Mouse (Mus musculus) urinary bladder, postnatal 10 days (tissue): ENCODE measurements around the gene Srd5a1.
"Not testable (repeated sequence)": the region's sequence is repeated elsewhere in the genome, so short reads cannot be mapped to it uniquely, and the experiment has no call there.

Experiments
- DNase-seq: peaks from one replicate; pipeline ENCODE4 v3.0.0; 2022; ENCODE audit warnings: low spot score

Gene Srd5a1

DNA sequence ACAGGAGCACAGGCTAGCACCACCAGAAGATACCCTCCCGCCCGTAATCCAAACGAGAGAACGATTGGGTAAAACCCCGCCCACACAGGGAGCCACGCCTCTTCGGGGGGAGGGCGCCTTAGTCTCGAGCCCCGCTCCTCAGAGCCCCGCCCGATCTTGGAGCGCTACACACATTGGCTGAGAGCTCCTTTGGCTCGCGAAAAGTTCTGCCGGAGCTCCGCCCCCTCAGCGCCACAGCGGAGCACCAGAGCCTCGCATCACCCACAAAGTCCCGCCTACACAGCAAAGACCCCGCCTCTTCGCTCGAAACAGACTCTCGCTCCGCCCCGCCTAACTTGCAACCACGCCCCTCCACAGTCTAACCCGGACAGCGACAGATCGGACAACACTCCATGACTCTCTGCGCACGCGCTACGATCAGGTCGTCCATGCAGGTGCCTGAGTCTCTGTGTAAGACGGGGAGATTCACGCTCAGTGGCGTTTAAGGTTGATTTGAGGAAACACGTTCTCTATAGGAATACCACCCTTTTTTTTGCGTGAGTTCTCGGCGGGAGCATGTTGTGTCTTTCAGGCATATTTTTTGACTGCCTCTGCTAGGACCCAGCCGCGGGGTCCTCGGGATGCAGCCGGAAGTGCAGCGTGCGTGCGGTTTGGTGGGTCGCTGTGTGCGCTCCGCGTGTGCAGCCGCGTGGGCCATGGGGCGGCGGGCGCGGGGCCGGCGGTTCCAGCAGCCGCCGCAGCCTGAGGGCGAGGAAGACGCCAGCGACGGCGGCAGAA, at the start of gene Srd5a1:
Gene Srd5a1, minus strand, starts transcription at position 45 of the 777 bp plus-strand sequence.
- DNase-seq, result peak; percentile 88

DNA sequence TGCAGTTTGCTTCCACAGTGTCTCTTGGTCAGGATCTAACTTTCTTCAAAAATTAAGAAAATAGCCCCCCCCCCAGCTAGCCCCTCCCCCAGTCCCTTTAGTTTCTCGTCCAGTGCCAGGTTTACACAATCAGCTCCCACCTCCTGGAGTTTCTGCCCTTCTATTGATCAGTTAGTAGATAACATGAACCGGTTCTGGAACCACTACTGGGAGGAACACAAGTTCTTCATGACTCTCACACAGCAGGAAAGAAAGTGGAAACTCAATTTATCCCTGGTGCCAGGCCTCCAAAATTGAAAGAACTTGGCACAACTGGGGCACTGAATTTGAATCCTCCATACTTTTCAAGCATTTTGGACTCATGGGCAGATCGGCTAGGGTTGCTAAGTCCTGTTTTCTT, 43.3 kb upstream of the Srd5a1 start:
- no peak for DNase-seq

DNA sequence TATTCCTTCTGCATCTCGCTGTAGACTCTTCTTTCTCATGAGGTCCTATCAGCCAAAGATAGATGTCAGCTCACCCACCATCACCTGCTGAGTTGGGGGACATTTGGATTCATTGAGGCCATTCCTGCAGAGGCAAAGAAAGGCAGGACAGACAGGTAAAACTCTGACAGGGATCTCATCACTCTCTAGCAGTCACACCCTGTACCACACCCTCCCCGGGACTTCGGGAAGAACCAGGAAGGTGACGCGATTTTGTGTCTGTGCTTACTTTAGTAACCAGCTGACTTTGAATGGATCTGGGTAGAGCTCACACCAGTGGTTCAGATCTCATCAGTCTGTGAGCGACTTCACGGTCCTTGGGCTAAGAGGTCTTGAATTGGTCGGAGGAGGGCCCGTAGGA, 35.2 kb upstream of the Srd5a1 start:
- no peak for DNase-seq

DNA sequence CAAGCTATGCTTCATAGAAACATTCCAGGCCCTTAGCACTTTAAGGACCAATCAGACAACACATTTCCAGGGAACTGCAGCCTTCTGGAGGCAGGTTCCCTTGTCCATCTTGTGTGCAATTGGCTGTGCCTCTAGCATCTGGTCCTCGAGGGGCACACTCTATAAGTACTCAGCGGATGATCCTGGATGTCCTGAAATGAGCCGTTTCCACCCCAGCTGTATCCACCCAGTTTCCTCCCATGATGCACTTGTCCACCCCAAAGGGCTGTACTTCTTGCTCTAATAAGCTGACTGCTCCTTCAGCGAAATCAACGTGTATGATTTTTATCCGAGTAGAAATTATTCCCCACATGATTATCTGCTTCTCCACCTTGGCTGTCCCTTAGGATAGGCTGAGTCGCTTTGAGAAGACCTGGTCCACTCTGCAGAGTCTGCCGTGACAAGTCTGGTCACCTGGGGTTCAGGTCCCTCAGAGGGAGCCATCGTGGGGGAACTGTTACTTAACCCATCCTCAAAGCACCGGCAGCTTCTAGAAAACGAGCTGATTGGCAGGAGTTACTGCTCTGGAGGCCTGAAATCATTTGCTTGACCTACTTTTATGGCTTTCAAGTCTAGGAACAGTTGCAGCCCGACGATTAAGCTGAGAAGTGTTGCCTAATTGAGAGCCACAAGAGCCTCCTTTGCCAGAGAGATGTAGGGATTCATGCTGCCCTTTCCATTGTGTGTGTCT, 34.6 kb upstream of the Srd5a1 start:
- DNase-seq, result no peak

DNA sequence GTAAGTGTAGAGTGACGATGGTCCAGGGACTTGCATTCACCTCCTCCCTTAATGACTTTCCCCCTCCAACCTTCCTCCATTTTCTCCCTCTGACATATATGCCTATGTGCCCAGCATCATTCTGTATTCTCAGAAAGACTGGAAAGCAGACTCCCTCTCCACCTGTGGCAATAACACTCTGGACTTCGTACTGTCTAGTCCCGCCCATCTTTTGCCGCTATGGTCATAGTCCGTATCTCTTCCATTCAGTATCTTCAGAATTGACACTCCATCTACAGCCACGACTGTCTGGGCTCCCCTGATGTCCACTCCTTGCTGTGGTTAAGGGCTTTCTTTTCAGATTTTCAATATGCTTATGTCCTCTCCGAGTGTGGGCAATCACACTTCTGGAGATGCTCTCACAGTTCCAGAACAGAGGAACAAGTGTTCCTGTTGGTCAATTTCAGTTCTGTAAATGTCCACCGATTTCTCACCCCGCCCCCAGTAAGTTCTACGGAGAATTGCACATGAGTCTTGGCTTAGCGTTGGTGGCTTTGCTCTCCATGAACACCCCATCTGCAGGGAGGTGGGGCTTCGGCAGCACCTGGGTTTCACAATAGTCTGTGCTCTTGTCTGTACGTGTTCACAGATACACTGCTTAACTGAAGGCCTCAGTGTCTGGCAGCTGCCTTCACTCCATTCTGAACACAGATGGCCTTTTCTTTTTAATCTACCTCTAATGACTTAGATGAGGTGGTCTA, 33.4 kb upstream of the Srd5a1 start:
- DNase-seq, result no peak

DNA sequence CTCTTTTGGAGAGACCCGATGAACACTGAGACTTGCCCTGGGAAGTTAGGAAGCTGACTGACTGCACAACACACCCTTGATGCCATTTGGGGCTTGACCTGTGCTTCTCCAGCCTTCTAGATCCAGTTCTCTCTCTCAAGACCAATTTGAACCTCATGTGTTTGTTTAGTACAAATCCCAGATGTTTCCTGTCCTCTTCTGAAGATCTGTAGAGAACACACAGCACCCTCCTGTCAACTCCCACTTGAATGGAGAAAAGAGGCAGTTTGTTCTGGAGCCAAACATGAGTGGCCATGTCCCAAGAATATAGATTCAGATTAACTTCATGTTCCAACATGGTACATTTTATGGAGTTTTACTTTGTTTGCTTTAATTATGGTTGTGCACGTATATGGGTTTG, 32.7 kb upstream of the Srd5a1 start:
- no peak for DNase-seq

DNA sequence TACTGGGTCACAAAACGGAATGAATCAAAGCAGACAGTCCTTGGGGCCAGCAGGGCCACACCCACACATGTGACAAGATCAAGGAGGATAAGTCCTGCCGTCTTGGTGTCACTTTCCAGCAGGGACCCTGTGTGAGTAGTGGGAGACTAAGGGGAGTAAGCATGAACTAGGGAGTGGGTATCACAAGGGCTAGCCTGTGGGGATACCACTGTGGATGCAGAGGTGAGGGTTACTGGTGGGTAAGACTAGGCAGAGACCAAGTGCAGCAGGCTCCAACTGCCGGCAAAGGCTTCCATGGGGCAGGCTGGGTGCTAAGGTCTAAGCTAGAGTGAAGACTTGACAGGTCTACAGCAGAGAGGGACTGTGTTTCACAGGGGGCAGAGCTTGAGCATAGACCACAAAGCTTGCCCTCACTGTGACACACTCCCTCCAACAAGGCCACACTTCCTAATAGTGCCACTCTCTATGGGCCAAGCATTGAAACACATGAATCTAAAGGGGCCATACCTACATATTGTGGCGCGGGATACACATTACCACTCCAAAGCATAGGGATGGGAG, 31.5 kb upstream of the Srd5a1 start:
- no peak for DNase-seq

DNA sequence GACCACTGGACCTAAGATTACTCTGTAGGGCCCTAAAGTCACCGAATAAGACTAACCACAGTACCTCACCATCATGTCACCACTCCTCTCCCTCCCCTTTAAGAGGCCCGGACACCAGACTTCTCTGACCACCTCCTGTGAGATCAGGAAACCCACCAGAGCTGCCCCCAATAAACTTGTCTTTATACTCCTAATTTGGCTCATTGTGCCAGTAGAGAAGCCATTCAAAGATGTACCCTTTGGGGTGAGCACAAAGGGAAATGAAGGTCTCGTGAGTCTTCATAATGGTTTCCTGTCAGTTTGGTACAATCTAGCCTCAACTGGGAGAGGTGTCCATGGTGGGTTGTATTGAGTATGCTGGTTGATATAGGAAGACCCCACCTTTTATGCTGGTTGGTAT, 29.8 kb upstream of the Srd5a1 start:
- no peak for DNase-seq

DNA sequence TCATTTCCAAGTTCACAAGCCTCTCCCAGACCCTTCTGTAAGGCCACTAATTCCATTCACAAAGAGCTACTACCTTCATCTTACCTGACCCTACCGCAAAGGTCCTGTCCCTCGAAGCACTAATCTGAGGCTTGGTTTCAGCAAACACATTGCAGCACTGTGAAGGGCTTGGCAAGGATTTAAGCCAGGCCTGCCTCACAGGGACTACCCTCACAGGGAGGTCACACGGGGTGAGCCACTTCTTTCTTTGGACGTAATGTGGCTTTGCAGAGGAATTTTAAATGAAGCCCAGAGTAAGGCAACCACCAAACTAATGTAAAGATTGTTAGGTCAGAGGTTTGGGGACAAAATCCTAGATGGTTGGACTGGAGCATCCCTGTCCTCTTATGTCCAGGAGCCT, 29.3 kb upstream of the Srd5a1 start:
- DNase-seq, result no peak

DNA sequence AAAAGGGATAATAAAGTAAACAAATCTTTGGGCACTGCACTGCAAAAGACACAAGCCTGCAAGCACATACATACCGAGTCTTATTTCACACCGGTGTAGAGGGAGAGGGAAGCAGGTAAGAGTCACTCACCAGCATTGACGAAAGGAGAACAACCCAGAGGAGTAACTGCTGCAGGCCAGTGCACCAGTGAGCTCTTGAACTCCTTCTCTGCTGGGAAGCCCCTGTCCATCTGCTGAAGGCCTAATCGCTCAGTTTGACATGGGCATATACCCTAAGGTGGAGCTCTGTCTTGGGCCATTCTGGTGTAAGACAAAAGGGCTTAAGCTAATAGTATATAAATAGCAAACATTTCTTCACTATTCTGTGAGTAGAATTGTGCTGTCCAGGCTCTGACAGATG, 28.9 kb upstream of the Srd5a1 start:
- DNase-seq, result no peak

DNA sequence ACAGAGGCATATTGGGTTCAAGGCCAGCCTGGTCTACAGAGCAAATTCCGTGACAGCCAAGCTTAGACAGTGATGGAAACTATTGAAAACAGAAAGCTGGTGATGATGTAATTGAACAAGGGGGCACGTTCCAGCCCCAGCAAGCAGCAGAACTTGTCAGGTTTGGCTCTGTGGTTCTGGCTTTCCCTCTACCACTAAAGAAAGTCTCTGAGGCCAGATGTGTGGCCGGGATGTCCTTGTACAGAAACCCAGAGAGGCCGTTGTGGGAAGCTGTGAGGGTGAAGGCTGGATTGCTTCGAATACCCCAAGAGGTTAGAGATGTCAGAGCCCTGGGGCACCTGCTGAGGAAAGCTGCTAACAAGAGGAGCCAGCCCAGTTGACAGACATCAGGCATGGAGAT, 28.0 kb upstream of the Srd5a1 start:
- no peak for DNase-seq

DNA sequence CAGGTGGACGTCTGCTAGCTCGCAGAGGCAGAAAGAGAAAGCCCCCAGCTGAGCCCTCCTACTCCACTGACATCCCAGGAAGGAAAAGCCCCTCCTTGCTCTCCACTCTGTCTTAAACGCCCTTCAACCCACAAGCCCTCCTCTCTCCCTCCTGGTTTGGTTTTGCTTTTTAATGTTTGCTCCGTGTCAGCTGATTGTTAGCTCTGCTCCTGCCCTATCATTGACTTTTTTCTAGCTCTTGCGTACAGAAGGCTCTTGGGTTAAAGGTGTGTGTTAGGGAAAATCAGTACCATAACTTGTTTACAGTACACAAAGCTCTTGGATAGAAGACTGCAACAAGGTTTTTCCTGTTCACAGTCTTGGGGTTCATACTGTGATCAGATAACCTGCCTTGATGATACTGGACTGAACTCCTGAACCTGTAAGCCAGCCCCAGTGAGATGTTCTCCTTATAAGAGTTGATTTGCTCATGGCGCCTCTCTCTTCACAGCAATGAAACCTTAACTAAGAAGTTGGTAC, 26.9 kb upstream of the Srd5a1 start:
- DNase-seq, result no peak

DNA sequence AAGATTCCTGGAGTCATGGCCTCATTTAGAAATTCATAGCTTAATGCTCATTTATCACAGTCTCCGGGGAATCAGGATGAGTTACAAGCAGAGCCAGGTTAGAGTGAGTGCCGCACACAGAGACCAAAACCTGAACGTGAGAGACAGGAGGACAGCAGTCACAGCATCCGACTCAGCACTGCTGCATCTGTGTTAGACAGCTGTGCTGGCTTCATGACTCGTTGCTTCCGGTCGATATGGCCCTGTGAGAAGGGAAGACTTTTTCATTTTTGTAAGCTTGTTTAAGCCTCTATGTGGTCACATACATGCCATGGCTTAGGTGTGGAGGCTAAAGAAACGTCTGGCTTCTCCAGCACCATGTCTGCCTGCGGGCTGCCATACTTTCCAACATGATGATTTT, 26.4 kb upstream of the Srd5a1 start:
- DNase-seq, result no peak

DNA sequence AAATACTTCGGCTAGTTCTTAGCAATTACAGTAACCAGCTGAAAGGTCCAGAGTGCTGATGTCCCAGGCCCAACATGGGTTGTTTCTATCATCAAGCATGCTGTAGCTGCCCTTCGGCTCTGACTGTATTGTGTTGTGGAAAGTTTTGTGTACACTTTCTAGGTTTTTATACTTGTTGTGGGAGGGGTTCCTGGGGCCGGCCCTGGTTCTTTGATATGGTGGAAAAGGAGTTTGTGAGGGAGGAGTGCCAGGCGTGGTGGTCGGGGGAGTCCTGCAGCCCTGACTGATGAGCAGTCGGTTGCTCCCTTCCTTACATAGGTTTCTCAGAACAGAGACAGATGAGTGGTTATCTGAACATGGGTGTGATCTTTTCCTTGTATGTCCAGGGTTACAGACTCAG, 25.6 kb upstream of the Srd5a1 start:
- DNase-seq, result no peak

DNA sequence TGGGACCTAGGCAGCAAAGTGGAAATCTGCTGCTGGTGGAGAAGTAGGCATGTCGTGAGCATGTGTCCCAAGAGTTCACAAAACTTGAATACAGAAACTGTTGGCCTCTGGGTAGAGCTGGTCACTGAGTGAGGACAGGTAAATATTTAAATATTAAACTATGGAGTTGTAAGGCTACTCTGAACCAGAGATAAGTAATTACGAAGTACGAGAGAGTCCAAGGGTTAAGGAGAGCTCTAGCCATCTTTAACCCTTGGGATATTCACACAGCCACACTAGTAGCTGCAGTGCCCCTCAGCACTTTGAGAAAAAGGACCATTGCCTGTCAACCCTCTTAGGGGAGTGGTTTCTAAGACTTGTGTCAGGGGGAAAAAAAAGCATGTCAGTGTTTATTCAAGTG, 25.1 kb upstream of the Srd5a1 start:
- no peak for DNase-seq

DNA sequence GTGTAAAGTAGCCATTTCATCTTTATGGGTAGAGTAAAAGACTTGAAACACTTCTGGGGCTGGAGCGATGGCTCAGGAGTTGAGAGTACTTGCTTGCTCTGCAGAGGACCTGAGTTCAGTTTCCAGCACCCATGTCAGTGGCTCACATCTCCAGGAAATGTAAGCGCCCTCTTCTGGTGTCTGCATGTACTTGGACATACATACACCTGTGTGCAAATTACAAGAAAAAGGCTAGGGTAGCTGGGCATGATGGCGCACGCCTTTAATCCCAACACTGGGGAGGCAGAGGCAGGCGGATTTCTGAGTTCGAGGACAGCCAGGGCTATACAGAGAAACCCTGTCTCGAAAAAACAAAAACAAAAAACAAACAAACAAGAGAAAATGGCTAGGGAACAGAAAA, 24.6 kb upstream of the Srd5a1 start:
- not testable (repeated sequence) for DNase-seq

DNA sequence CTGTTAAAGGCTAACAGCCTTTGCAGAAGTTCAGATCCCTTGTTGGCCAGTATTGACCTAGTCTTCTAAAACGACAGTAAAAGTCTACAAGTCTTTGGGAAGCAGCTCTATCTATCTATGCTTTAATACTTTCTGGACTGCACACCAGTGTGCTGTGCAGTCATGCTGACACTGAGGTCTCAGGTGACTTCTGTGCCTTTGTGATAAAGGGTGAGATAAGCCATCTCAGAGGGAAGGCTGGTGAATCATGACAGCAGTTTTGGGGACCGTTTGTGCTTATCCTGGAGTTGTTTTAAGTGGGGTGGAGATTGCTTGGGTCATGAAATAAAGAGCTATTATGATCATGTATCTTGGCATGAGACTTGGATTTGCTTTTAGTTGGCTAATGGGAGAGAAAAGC, 22.7 kb upstream of the Srd5a1 start:
- DNase-seq, result no peak

DNA sequence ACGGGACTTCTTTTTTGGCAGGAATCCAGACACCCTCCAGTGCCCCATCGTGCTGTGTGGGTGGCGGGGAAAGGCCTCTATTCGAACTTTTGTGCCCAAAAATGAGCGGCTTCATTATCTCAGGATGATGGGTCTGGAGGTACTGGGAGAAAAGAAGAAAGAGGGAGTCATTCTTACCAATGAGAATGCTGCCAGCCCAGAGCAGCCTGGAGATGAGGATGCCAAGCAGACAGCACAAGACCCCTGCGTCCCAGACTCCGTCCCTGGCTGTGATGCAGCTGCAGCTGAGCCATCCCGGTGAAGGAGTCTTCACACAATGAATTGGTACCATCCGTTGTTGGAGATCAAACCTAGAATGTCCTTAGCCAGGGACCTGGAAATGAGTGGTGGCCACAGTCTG, 22.3 kb upstream of the Srd5a1 start:
- no peak for DNase-seq

DNA sequence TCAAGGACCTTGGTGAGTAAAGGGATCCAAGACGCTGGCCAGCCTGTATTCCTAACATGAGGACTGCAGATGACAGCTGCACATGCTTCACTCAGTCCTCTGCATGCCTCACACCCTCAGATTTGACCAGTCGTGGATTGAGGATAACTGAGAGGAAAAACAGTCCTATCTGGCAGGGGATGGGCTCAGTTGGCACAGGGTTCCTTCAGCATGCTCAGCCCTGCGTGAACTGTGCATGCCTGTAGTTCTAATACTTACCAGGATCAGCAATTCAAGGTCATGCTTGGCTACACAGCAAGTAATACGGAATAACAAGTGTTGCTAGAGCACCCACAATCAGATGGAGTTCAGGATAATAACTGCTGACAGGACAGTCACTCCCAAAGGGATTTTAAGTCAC, 20.4 kb upstream of the Srd5a1 start:
- no peak for DNase-seq

DNA sequence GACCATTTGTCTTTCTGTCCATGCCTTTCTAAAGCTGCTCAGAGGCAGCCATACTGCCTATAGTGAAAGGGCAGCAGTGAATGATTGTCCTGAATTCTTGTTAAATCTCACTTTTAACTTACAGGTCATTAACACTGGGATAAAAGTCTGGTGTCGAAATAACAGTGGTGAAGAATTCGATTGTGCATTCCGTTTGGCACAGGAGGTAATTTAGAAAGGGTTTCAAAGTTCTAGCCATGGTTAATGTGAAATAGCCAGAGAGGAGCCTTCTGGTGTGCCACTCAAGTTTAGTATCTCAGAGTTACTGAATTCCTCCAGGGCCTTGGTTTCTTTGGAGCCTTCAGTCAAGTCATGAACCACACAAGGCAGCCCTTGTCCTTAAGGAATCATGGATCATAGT, 19.9 kb upstream of the Srd5a1 start:
- DNase-seq, result no peak

DNA sequence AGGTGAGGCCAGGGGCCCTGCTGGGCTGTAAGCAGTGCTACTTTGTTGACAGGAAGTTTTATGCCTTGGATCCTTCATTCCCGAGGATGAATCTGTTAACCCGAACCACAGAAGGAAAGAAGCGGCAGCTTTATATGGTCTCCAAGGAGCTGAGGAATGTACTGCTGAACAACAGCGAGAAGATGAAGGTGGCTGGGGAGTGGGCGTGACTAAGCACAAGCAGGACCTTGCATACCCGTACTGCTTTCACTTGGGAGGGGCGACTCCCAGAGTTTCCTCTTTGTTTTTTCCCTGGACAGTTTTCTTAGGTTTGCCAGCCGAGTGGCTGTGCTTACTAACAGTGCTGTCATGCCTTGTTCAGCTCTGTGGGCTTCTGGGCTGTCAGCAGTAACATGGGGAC, 19.3 kb upstream of the Srd5a1 start:
- DNase-seq, result no peak

DNA sequence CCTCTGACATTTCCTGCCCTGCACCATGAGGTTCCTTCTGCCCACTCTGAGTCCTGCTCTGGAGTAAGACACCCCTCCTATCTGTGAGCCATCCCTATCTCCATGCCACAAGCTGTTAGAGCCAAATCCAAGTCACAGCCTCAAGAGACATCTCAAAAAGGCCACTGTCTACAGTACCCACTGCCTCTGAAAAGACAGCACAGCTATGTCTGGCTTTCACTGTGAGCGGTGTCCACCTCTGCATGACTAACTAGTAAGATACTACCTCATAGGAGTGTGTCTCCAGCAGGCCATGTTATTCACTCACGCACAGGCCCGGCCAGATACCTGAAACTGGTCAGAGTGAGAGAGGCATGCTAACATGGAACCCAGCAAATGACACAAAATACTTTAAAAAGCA, 16.7 kb upstream of the Srd5a1 start:
- no peak for DNase-seq

DNA sequence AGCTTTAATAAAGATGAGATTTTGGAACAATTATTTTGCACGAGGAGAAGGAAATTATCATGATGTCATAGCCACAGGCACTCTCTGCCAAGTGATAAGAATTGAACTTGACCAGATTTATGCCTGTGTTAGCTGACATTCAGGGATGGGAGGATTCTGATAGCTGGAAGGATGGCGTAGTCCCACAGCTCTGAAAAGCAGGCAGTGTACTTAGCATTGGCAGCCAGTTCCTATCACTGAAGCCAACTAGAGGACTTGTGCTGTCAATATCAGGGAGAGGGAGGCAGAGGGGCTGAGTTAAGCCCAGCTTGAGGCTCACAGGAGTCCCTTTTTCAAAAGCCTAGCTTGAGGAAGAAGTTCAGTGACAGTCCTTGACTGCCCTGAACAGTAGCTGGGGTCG, 13.3 kb upstream of the Srd5a1 start:
- no peak for DNase-seq
